Mouse (Mus musculus) adipocyte (in vitro differentiated cells): ENCODE measurements at regions not wholly inside any gene's neighbourhood (a gene's known extent, or its start where the extent isn't known, plus 50 kb on each side); places are given as distances from the start of the nearest gene placed in this dataset.
"Not testable (repeated sequence)": the region's sequence is repeated elsewhere in the genome, so short reads cannot be mapped to it uniquely, and the experiment has no call there.

Experiments used
- DNase-seq: peaks from one replicate; pipeline ENCODE4 v3.0.0-alpha.2; 2016; ENCODE audit warnings: low spot score

DNA sequence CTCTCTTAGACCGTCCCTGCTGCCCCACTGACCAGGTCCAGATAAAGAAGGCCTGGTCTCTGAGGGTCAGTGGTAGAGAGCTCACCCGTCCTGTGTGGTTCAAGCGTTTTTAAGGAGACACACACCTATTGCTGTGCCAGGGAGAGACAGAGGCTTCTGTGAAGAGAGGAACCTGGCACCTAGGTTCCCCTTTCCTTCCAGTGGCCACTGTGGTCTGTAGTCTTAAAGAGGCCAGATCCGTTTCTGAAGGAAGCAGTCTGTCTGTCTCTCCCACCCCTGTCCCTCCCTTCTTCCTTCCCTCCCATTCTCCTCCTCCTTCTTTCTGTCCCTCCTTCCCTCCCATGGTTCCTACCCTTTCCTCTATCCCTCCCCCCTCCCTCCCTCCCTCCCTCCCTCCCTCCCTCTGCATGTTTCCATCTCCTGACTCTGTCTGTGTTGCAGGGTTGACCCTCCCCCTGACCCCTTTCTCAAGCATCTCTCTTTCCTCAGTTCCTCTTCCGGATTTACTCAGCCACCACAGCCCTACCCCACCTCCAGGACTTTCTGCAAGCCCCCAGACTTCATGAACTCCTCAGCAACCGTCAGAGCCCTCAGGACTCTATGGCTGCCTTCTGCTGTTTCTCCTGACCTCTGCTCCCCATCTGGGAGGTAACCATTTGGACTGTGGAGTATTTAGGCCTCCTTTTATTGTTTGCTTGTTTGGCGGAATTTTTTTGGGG is 100.1 kb upstream of the Ubl3 start:
- DNase-seq = no peak

- DNase-seq = no peak
These were observed 99.1 kb upstream of the Ubl3 start for GRCm38 (mm10) chr5:148651736-148652135.

GRCm38 (mm10) chr5:148649573-148649972 is 97.0 kb upstream of the Ubl3 start:
- DNase-seq = not testable (repeated sequence)

DNA sequence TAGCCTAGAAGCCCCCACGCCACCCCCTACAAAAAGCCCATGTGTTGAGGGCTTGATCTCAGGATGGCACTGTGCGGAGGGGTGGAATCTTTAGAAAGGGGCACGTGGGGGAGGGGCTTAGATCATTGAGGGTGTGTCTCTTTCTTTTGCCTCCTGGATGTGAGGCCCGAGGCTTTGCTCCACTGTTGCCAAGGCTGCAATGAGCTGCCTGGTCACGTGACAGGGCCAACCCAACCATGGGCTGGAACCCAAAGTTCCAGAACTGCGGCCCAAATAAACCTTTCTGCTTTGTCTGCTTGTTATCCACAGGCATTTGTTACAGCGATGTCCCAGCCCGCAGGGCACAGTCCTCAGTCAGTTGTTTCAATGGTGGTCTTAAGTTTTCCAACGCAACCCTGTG is 96.5 kb upstream of the Ubl3 start:
- no peak for DNase-seq

- no peak for DNase-seq
These were observed 95.1 kb upstream of the Ubl3 start for GRCm38 (mm10) chr5:148647644-148648043.

DNA sequence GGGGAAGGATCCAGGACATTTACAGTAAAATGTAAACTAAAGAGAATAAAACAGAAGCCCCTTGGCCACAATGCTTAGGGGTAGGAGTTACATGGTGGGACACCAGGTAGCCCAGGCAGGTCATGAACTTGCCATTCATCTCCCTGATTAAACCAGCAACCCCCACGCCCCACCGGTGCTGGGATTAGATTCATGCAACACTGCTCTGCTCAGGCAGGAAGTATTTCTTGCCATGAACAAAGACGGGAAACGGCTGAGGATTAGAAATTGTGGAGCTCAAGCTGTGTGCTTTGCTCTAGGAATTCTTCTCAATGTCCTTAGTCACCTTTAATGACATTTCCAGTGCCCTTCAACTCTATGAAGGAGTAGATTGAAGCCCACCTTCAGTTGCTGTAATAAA is 93.2 kb upstream of the Ubl3 start:
- no peak for DNase-seq

GRCm38 (mm10) chr5:148645191-148645681 is 92.6 kb upstream of the Ubl3 start:
- DNase-seq = no peak

DNA sequence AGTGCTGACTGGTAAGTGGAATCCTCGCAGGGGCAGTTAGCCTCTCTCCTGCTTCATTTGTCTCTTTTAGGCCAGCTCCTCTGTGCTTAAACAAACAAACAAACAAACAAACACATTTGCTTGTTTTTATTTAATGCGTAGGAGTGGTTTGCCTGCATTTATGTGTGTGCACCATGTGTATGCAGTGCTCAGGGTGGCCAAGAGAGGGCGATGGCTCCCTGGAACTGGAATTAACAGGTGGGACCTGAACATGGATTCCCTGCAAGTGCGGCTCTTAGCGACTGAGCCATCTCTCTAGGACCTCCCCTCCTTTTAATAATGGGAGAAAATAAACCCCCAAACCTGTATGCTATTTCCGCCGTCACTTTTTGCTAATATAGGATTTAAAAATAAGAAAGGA is 91.8 kb upstream of the Ubl3 start:
- no peak for DNase-seq

DNA sequence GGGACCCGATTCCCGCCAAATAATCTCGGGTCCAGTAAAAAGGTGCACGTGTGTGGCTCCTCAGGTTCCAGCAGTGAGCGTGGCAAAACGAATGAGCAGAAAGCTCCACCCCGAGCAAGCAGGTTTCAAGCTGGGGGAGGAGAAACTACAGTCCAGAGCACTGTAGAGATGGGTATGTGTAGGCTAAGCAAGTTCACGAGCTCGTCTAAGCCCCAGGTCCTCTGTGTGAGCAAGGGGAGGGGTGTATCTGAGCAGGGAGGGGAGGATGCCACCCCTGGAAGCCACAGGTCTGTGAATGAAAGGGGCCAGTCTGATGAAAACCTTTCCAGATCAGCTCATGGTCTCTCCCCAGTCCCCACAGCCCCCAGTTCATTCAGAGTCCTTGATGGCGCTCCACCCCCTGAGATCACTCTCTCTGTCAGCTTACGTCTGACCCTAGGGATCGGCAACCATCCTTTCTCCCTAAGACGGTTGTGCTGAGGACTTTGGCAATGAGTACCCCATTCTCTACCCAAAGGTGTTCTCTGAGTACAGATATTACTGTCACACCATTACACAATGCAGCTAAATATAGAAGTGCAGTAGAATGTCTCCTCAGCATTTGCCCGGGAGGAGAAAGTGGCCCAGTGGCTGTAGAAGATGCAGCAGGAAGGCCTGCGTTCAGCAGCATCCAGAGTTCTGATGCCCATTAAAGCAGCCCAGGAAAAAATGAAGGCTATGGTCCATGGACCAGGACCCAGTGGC is 89.2 kb upstream of the Ubl3 start:
- no peak for DNase-seq

DNA sequence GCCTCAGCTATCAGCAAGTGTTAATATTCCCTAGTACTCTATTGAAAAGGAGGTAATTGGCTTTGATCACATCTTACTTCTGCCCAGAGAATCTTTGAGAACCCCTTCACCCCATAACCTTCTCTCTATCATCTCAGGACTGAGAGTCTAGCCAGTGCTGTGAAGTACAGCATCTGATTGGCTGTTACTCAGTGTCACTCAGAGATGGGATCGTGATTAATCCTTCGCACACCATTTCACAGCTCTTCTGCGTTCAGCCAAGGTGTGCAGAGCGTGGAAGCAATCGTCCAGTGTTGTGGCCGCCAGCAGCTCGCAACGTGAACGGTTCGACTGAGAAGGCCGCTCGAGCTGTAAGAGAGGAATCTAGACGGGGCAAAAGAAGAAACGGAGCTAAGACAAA is 87.9 kb upstream of the Ubl3 start:
- DNase-seq = no peak

DNA sequence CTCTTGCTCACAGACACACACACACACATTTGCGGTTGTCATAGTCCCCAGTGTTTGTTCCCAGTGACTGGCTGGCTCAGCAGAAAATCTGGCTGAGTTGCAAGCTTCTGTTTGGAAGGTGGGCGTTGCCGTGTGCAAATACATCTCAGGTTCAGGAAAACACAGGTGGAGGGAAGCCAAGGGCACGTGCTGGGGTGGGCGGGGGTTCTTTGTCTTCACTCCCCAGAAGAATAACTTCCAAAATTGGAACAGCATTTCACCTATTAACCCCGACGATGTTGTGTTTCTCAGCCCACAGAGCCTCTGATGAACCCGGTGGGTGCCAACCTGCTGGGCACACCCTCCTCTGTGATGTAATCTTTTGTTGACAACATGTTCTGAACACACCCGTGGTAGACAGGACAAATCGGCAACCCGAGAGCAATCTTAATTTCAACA is 82.3 kb upstream of the Ubl3 start:
- DNase-seq = peak; percentile 21

DNA sequence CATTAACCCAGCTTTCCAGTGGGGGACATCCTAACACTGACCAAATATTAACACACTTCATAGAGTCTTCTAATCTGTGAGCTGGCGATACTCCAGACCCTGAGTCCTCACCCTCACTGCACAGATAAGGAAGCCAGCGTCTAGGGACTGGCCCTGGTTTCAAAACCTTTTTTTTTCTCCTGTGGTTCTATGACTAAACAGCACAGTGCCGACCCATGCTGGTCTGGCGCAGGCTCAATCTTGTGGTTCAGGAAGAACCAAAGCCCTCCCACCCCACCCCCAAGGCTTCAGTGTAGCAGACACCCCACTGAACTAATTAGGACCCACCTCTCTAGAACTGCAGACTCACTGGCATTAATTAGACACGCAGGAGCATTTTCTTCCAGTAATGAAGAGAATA is 81.4 kb upstream of the Ubl3 start:
- DNase-seq = no peak

DNA sequence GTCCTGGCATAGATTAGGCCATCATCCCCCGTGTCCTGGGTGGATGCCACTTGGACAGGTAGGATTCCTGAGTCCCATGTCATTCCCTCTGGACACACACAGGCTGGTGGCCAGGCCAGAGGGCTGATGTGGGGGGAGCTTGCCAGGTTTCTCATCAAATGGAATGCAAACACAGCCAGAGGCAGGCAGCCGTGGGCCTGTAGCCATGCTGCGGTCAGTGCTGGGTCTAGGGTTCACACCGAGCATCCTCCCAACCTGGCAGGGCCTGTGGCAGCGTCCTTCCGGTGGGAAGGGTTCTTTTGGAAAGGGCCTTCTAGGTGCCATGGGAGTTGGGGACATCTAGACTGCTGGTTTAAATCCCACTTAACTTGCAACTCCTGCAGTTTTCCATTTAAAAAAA is 80.7 kb upstream of the Ubl3 start:
- DNase-seq = no peak

GRCm38 (mm10) chr5:148632516-148633170 is 80.1 kb upstream of the Ubl3 start:
- DNase-seq = no peak

DNA sequence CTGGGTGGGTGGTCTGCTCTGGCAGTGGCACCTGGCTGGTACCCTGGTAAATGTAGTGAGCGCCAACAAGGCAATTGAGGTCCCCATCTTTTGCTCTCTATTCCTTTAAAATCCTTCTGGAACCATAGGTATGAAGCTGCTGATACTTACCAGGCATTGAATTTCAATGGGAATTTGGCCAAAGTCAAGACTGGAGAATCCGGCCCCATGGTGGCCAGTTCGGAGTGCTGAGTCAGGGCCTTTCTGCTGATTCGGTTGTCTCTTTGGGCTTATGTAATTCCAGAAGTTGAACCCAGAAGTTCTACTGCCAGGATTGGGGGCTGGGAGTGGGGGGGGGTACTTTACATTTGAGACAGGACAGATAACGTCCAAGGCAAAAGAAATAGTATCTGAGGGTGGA is 79.0 kb upstream of the Ubl3 start:
- DNase-seq = no peak

- no peak for DNase-seq
These were observed 73.4 kb upstream of the Ubl3 start for GRCm38 (mm10) chr5:148626014-148626413.

- DNase-seq = no peak
These were observed 72.2 kb upstream of the Ubl3 start for GRCm38 (mm10) chr5:148624649-148625405.

DNA sequence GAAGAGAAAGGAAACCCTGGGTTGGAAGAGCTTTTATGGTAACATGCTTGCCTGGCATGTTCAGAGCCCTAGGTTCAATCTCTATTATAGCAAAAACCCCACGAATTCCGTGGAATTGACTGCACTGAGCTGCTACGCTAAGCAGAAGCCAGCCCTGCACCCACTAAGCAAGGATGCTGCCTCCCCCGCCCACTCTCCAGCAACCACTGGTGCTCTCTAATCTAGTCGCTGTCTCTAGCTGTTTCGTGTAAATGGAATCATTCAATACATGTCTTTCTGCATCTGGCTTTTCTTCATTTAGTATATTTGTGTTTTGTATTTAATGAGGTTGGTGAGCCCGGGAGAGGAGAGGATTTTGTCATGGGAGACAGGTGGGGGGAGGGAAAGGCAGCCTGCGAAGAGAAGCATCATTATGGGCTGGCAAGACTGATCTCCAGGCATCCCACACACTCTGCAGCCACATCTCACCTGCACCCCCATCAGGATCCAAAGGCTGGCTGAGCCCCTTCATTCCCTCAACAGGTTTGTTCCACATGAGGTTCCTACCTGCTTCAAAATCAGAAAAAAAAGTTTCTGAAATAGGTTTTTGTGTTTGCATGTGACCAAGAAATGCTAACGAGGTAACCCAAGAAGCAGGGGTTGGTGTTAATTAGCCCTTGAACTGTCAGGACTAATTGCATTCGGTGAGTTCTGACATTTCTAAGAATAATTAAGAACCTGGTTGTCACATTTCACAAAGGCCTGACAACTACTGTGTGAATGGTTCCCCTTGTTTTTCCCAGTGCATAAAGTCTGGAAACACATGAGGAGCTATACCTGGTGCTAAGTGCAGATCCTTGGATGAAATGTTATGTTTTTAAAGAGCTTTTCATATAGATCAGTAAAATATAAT is 68.6 kb upstream of the Ubl3 start:
- no peak for DNase-seq

GRCm38 (mm10) chr5:148619917-148620316 is 67.3 kb upstream of the Ubl3 start:
- no peak for DNase-seq

DNA sequence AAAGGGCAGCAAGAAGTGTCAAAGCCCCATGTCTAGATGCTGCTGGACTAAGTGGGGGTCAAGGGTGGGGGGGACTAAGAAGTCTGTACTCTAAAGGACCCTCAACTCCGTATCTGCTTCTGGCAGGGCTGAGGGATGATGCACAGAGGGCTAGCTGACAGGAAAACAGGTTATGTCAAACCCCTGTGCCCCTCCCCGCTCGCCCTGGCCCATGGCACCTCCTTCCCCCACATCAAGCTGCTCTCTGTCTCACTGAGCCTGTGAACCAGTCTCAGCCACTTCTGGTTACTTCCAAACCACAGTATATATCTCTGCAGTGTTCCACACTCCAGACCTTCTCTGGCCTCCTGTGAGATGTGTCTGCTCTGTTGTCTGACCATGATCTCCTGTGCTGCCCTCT is 63.8 kb upstream of the Ubl3 start:
- no peak for DNase-seq

DNA sequence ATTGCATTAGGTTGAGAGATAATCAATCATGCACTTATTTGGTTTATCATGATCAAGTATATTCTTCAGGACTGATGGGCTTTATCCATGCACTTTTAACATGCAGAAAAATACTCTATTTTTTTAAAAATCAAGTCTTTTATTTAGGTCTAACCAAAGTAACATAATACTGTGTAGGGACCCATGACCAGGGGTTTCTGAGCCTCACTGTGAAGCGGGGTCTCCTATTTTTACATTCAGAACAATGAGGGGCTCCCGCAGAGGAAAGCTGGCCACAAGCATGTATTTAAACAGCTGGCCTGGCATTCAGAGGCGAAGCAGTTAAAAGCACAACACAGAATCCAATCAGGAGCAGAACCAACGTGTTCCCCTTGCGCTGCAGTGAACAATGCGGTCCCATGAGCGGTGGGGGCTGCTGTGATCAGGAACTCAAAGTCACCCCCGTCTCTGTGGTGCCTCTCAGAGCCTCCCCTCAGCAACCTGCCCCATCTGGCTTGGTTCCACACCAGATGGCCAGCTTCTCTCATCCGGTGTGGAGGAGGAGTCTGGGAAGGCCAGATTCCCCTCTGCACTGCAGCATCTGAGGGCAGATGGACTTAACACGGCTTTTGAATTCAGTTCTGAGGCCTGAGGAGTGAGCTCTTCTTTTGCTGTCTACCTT is 63.2 kb upstream of the Ubl3 start:
- DNase-seq = no peak
